Mouse (Mus musculus) embryonic fibroblast, embryonic 13.5 days (primary cell): Measurements from ENCODE around the gene Khdrbs1.

Experiments used
- CTCF ChIP-seq: IDR thresholded peaks from 2 replicates; pipeline ENCODE4 v1.5.1; 2011; ENCODE audit warnings: mild to moderate bottlenecking, control low read depth, low read length, moderate library complexity, borderline replicate concordance; ENCODE audit not compliant: insufficient read depth
- POLR2A ChIP-seq: IDR thresholded peaks from 2 replicates; pipeline ENCODE4 v1.6.1; 2011; ENCODE audit warnings: low read depth, mild to moderate bottlenecking, control low read depth, low read length, moderate library complexity

GRCm38 (mm10) chr4:129741251-129741973 lies 691 bp downstream of the Khdrbs1 start:
- no peak for TF ChIP-seq POLR2A
- no peak for TF ChIP-seq CTCF
